Mouse (Mus musculus): ENCODE measurements around the gene Mapk3. TPM values are rescaled to one million over a fixed set of nuclear protein-coding genes. Genes with fewer than 3 reads are reported as not detected.
"Not testable (repeated sequence)": the region's sequence is repeated elsewhere in the genome, so short reads cannot be mapped to it uniquely, and the experiment has no call there.

Mapk3 gene
- polyA plus RNA-seq, 1 experiment from 2014 or later: 35.6 TPM

GRCm38 (mm10) chr7:126759672-126760390 lies 430 bp downstream of the Mapk3 start:
- no peak for DNase-seq (ENCODE audit: low spot score)

GRCm38 (mm10) chr7:126760391-126760802 lies 996 bp downstream of the Mapk3 start:
- DNase-seq (ENCODE audit: low spot score): no peak

- DNase-seq (ENCODE audit: low spot score): no peak
Observed at GRCm38 (mm10) chr7:126760956-126761355, 1.6 kb downstream of the Mapk3 start.

DNA sequence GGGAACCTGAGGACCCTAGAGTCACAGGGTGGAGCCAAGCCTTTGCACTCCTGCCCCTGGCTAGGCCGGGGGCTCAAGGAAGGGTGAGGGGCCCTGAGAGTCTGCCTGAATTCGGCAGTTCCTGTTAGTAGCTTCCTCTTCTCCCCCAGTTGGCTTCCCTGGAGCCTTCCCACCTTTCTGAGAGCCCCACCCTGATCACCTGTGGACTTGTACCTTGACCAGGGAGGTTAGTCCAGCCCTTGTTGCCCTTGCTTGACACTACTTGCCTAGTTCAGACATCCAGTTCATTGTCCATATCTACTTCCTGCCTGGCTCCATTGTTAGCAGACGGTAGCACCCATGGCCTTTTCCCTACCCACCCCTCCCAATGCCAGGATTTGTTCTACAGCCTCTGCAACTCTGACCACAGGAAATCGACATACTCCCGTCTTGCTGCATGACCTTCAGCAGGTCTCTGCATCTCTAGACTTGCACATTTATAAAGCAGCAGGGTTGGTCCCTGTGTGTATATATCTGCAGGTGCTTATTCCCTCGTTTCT lies 2.2 kb downstream of the Mapk3 start:
- no peak for DNase-seq (ENCODE audit: low spot score)

DNA sequence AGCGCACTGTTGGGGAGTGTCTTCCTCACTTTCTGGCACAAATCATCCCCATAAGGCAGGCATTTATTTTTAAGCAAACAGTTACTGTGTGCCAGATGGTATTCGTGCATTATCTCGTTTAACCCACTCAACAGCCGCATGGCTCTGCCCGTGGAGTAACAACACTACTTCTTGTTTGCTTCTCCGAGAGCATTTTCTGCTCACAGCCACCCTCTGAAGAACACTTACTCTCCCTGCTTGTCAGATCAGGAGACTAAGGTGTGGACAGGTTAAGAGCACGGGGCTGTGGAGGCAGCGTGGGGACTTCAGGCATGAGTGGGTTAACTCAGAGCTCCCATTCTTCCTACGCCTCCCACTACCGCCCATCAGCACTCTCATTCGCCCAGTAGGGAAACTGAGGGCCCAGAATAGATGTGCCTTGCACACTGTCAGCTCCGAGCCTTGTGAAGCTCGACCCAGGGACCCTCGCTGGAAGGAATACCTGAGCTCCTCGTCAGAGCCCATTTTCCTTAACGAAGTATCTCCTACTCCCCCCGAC lies 3.1 kb downstream of the Mapk3 start:
- no peak for DNase-seq (ENCODE audit: low spot score)

GRCm38 (mm10) chr7:126765540-126765939 lies 6.1 kb downstream of the Mapk3 start:
- DNase-seq (ENCODE audit: low spot score): no peak

DNA sequence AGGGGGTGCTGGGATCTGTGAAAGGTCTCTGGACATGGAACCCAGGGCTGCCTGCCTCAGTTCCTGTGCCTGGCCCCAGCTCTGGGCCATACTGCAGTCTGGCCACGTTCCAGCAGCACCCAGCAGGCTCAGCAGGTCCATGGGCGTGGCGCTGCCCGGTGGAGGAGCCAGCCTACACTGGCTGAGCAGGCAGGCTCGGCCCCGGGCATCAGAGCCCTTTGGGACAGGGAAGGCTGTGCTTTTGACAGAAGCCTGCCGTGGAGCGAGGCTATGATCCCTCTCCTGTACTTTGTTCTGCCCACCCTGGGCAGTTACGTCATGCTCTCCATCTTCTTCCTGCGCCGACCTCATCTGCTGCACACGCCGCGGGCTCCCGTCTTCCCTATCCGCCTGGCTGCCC lies 6.8 kb downstream of the Mapk3 start, which contains the start of gene Gdpd3:
Gene Gdpd3 (plus strand): TSS at position 134 of the 400 bp plus-strand sequence.
- no peak for DNase-seq (ENCODE audit: low spot score)

GRCm38 (mm10) chr7:126767001-126767400 lies 7.6 kb downstream of the Mapk3 start:
- no peak for DNase-seq (ENCODE audit: low spot score)

DNA sequence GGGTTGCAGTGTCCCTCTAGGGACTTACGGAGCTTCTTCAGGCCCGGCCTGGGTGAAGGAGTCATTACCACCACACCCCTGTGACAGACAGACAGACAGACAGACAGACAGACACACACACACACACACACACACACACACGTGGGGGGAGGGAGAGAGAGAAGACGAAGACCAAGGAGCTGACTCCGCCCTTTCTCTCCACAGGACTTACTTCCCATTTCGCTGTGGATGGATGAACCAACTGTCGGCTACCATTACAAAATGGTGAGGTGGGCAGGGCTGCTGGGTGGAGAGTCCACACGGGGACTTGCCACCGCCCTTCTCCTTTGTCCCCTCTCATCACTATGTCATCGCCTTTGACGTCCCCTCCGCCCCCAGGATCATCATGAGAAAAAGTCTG lies 11.4 kb downstream of the Mapk3 start:
- DNase-seq (ENCODE audit: low spot score): no peak

DNA sequence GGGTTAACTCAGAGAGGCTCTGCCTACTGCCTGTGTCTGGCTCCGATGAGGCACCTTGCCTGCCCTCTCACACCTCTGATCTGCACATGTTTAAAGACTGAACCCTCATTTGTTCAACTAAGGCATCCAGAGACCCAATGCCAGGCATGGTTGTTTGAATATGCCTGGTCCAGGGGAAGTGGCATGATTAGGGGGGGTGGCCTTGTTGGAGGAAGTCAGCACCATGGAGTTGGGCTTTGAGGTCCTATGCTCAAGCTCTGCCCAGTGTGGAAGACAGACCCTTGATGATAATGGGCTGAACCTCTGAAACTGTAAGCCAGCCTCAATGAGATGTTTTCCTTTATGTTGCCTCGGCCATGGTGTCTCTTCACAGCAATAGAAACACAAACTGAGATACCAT lies 13.9 kb downstream of the Mapk3 start:
- DNase-seq (ENCODE audit: low spot score): no peak

- DNase-seq (ENCODE audit: low spot score): no peak
Observed at GRCm38 (mm10) chr7:126774463-126774862, 15.1 kb downstream of the Mapk3 start.

DNA sequence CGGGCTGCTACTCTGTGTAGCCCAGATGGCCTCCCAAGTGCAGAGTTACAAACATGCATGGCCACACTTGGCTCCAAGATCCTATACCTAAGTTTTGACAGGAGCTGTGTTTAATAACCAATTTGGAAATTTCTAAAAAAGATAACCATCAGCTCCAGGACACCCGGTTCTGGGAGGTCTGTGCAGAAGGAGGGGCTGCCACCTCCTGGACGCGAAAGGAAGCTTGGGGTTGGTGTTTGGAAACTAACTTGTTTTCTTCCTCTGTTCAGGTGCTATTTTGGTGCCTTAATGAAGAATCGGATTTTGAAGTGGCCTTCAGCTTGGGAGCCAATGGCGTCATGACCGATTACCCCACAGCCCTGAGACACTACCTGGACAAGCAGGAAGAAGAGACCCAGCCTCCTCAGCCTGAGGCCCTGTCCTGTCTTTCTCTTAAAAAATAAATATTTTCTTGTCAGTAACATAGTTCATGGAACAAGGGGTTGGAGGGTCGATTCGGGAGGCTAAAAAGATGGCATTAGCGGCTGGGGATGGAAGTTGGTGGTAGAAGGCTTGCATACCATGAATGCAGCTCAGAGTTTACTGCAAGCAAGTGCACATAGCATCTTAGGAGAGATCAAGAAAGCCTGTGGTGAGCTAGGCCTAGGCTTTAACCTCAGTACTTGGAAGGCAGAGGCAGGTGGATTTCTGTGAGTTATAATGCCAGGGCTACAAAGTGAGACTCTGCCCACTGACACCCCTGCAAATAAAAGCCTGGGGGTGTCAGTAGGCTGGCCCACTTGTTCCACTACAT lies 16.0 kb downstream of the Mapk3 start:
- DNase-seq (ENCODE audit: low spot score): no peak

- DNase-seq (ENCODE audit: low spot score): no peak
Observed at GRCm38 (mm10) chr7:126775978-126776234, 16.5 kb downstream of the Mapk3 start.

GRCm38 (mm10) chr7:126776598-126777057 lies 17.2 kb downstream of the Mapk3 start, which contains the start of gene Ypel3:
Gene Ypel3 (plus strand): TSS chr7:126776955.
- DNase-seq (ENCODE audit: low spot score): peak; percentile 95

DNA sequence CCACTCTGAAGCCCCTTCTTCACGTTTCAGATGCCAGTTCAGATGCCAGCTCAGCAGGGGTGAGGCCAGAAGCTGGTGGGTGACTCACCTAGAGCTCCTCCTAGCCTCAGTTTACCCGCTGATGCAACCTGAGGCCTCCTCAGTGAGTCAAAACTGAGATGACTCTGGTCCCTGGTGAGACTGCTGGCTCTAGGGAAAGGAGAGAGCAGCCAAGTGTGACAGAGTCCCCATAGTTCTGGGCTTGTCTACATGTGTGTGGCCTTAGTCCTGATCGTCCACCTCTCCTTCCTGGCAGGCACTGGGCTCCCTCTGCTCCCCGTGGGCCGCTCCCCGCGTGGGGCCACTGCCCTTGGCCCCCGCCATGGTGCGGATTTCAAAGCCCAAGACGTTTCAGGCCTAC lies 18.1 kb downstream of the Mapk3 start:
- peak; percentile 12 for DNase-seq (ENCODE audit: low spot score)

GRCm38 (mm10) chr7:126778147-126778546 lies 18.7 kb downstream of the Mapk3 start:
- no peak for DNase-seq (ENCODE audit: low spot score)

- not testable (repeated sequence) for DNase-seq (ENCODE audit: low spot score)
Observed at GRCm38 (mm10) chr7:126779101-126779500, 19.7 kb downstream of the Mapk3 start.

DNA sequence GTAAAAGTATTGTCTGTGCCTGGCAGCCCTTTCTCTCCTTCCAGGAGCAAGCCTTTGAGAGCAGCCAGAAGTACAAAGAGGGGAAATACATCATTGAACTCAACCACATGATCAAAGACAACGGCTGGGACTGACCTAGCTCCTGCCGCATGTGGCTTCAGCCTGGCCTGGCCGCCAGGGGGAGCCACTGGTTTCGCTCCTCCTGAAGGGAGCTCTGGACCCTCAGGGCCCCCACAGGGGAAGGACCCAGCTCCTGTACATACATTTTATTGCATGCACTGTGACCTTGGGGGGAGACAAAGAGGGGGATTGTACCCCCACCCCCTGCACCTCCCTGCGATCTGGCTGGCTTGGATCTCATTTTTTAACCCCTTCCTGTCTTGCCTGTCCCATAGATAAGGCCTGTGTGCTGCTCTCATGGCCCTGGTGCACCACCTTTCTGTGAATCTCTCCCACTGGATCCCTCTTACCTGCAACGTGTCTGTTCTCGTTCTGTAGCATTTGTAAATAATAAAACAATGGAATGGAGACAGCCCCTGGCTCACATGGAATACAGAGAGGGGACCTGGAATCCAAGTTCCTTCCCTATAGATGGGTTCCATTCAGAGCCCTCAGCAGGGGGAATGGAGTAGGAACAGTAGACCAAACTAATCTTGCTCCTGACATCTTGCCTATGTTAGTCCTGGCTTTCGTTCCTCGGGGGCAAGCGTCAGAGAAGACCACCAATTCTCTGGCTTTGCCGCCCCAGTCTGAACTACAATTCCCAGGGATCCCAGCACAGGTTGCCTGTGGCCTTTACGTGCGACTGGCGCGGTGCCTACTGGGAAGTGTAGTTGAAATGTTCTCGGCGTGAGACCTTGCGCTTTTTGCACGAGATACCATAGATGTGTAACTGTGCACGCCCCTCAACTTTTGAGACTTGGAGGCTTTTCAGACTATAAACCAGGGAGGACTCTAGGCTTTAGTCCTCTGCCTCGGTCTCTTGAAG lies 20.9 kb downstream of the Mapk3 start:
- peak; percentile 86 for DNase-seq (ENCODE audit: low spot score)

DNA sequence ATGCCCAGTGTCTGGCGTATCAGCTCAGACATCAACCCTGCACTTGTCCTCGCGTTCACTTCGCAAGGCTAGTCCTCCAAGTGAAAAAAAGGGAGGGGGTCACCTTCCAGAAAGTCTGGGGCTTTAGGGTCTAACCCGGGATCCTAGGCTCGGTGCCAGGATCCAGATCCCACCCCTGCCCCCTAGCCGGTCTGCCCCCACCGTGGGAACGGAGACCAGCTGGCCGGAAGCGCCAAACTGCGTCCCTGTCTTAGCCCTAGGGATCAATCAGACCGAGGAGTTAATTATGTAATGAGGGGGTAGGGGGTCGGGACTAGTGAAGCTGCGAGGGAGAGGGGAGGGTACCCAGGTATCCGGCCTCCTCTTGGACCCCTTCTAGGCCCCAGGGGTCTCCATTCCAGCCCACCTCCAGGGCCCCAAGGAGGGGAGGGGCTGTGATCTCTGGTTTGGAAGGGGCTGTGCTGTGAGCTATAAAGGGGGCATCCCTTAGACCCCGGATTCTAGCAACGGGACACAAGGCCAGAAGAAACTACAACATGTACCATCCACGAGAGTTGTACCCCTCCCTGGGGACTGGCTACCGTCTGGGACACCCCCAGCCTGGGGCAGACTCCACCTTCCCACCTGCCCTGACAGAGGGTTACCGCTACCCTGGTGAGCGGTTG lies 21.7 kb downstream of the Mapk3 start, which contains the start of gene Tbx6:
Gene Tbx6 (plus strand): TSS at position 513 of the 665 bp plus-strand sequence.
- DNase-seq (ENCODE audit: low spot score): peak; percentile 11

GRCm38 (mm10) chr7:126781661-126782370 lies 22.4 kb downstream of the Mapk3 start:
- no peak for DNase-seq (ENCODE audit: low spot score)

Measured in thymus, postnatal 0 days (tissue).